Mouse (Mus musculus): ENCODE results near the gene Tmem117.

- TF ChIP-seq CTCF (IDR thresholded peaks at IDR 0.05; ENCODE audit: low read depth) (peak; percentile 70), EP300 (optimal IDR thresholded peaks at IDR 0.05) (no peak)
Measured at GRCm38 (mm10) chr15:94584738-94585137, 44.3 kb upstream of the Tmem117 start.

All from stomach, postnatal 0 days (tissue).